Mouse (Mus musculus) cortical plate, adult 2 months (tissue): Measurements from ENCODE around the gene Gm12166. TPM values are rescaled to one million over a fixed set of nuclear protein-coding genes. Genes with fewer than 3 reads are reported as not detected.

Experiments
- H3K27ac ChIP-seq: fragments of 200-500 bp; 2 replicates; pipeline ENCODE4 v1.5.1; 2012; ENCODE audit warnings: low read length, control low read depth, inconsistent platforms; ENCODE audit not compliant: insufficient read depth
- H3K4me1 ChIP-seq: fragments of 200-500 bp; 2 replicates; pipeline ENCODE4 v1.6.1; 2011; ENCODE audit warnings: low read length; ENCODE audit not compliant: control insufficient read depth, insufficient read depth
- H3K4me3 ChIP-seq: fragments of 200-500 bp; 2 replicates; pipeline ENCODE4 v1.5.1; 2011; ENCODE audit warnings: mild to moderate bottlenecking, low read length, control low read depth; ENCODE audit not compliant: insufficient read depth
- CTCF ChIP-seq: fragments of 200-500 bp; IDR thresholded peaks from 2 replicates; pipeline ENCODE4 v1.5.1; 2011; ENCODE audit warnings: mild to moderate bottlenecking, control low read depth, low read length; ENCODE audit not compliant: insufficient read depth; ENCODE audit errors: extremely low read depth
- POLR2A ChIP-seq: fragments of 200-500 bp; IDR thresholded peaks from 2 replicates; pipeline ENCODE4 v1.6.1; 2011; ENCODE audit warnings: mild to moderate bottlenecking, low read length, control low read depth; ENCODE audit not compliant: insufficient read depth; ENCODE audit errors: extremely low read depth
- polyA plus RNA-seq: library from polyadenylated mRNA; depleted of rRNA; stranded (reverse); fragments of >200 nt; gene quantifications from 2 replicates; pipeline ENCODE4 v1.2.3, GENCODE M21; 2012

Gene Gm12166
- polyA plus RNA-seq, 1 experiment, result 6.8 TPM

DNA sequence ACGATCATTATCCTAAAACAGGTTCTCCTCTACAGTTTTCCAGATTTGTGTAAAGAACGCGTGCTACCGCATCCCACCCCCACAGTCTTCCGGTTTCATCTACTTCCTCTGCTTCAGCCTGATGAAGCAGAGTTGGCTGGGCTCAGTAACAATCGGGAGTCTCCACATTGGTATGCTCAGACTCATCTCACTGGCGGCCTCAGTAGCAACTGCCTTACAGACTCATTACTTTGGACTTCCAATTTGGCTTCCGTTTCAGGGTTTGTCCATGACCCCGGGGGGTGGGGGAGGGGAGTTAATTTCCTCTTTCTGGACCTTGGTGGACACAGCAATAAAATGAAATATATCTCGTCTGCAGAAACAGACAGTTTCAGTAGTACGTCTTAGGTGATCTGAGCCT lies 12.8 kb downstream of the Gm12166 start:
- Histone ChIP-seq H3K4me1 (no peaks in the 10 kb centered on the region), H3K27ac (no peak overlapping the region), H3K4me3 (peak overlapping the region; percentile 17; the same call in 1 of the 2 replicates)
- TF ChIP-seq POLR2A (no peak), CTCF (no peak)

DNA sequence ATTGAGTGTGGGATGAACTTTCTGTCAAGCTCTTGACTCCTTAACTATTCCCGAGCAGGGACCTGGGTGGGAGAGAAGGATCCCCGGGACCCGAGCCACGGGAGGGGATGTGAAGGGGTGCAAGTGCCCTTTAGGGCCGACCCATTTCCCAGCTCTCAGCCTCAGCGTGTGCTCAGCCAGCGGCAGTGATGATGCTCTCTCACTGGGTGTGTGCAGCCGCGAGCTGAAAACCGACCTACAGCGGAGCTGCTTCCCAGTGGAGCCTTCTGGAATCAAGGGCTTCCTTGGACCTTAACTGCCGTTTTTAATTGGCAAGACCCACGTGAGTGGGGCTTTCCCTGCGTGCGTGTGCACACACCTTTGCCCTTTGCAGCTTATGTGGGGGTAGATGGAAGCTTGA lies 13.2 kb downstream of the Gm12166 start:
- Histone ChIP-seq H3K4me1 (no peaks in the 10 kb centered on the region), H3K27ac (no peak overlapping the region), H3K4me3 (peak overlapping the region; percentile 17; the same call in 1 of the 2 replicates)
- no peak for TF ChIP-seq CTCF

DNA sequence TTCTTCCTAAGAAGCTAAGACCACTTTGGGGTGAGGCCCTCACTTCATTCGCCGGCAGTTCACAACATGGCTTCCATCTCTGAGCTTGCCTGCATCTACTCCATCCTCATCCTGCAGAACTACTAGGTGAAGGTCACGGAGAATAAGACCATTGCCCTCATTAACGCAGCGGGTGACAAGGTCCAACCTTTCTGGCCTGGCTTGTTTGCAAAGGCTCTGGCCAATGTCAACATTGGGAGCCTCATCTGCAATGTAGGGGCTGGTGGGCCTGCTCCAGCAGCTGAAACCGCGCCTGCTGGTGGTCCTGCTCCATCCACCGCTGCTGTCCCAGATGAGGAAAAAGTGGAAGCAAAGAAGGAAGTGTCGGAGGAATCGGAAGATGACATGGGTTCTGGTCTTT lies 15.7 kb downstream of the Gm12166 start:
- TF ChIP-seq POLR2A (no peak), CTCF (no peak)
- H3K4me3 ChIP-seq, result no peak overlapping the region
- H3K4me1 ChIP-seq, result no peaks in the 10 kb centered on the region
- no peak overlapping the region for H3K27ac ChIP-seq

DNA sequence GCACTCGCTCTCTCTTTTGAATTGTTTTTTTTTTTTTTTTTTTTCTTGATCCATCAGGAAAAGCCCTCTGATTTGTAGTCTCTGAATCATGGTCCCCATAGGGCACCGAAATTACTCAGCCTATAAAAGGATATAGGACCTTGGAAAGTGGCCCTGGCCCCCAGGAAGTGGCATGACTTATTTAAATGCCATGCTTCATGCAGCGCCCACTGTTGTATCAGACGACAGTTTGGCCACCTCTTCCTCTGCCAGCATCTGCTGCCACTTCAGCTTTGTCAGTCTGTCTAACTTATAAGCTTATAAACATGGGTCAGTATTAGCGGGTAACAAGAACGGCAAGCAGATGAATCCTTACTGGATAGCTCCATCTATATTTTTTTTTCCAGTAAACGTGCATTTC lies 19.2 kb downstream of the Gm12166 start:
- Histone ChIP-seq H3K4me1 (no peaks in the 10 kb centered on the region), H3K27ac (no peak overlapping the region), H3K4me3 (no peak overlapping the region)
- TF ChIP-seq CTCF, result no peak
- TF ChIP-seq POLR2A, result no peak

DNA sequence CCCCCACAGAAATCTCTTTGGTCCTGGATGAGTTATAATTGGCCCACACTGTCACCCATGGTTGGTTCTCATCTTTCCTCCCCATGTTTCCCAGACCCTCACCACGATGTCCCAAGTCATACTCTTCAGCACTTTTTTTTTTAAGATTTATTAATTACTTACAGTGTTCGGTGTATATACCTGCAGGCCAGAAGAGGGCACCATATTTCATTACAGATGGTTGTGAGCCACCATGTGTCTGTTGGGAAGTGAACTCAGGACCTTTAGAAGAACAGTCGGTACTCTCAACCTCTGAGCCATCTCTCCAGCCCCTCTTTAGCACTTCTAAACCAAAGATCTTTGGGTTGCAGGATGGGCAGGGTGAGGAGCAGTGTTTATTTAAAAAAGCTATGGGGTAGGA lies 20.7 kb downstream of the Gm12166 start:
- Histone ChIP-seq H3K27ac (no peak overlapping the region), H3K4me3 (no peak overlapping the region), H3K4me1 (no peaks in the 10 kb centered on the region)
- 0 out of 2 replicates have a peak, but pooled peaks have one; percentile 5 for TF ChIP-seq CTCF
- TF ChIP-seq POLR2A, result no peak

DNA sequence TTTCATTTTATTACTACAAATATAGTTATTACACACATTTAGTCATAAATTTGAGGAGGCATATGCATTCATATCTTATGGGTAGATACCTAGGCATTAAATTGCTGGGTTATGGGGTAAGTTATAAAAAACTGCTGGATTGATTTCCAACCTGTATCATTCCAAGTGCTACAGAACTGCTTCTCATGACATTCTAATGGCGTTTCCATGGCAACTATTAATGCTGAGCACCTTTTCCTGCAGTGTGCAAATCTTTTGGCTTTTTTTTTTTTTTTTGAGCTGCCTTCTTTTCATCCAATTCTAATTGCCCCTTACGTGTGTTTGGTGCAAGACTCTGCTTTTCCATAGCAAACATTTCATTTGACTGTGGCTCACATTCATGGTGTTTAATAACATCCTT lies 22.1 kb downstream of the Gm12166 start:
- no peaks in the 10 kb centered on the region for H3K4me1 ChIP-seq
- no peak for TF ChIP-seq CTCF
- TF ChIP-seq POLR2A, result no peak
- H3K27ac ChIP-seq, result no peak overlapping the region
- no peak overlapping the region for H3K4me3 ChIP-seq

DNA sequence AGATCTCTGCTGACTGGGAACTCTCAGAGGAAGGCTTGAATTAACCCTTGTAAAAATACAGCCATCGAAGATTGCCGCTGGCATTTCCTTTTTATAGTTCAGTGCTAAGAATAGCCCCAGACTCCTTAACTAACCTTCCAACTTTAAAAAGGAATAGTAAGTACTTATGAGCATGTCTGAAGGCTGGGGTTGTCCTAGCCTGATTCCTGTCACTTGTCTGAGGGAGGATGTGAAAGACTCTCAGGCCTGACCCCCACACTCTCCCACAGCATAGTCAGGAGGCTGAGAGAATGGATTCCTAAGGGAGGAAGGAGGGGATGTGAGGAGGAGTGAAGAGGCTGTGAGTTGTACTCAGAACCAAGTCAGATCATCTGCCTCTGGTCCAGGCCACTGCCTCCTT lies 22.6 kb downstream of the Gm12166 start:
- Histone ChIP-seq H3K4me3 (no peak overlapping the region), H3K4me1 (no peaks in the 10 kb centered on the region), H3K27ac (no peak overlapping the region)
- TF ChIP-seq CTCF (no peak), POLR2A (no peak)

DNA sequence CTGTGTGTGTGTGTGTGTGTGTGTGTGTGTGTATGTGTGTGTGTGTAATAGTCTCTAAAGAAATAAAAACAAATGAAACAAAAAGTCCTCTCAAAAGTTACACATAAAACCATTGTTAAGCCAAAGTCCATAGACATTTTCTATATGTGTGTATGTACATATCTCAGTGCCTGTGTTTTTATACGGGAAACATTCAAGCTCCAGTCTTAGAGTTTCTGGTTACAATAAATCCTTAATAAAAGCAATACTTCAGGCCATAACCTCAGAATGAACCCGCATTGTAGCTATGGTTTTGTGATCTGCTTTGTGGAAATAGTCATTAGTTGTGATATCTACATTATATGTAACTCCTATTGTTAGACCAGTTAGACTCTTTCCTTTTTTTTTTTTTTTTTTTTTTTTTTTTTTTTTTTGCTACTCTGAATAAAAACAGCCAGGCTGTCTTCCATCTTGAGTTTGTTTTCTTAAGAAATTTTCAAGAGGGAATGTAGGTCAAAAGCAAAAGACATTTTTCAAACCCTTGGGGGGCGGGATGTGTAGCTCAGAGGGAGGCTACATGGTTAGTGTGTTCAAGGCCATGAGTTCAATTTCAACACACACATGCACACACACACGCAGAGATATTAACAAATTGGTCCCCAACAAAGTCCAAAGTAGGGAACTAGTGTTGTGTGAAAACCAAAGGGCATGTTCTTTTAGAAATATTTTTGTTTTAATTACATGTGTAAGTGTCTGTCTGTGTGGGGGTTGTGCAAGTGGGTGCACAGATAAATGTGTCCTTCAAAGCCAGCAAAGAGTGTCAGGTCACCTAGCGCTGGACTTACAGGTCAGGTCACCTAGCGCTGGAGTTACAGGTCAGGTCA lies 23.9 kb downstream of the Gm12166 start:
- H3K27ac ChIP-seq, result no peak overlapping the region
- H3K4me1 ChIP-seq, result no peaks in the 10 kb centered on the region
- no peak overlapping the region for H3K4me3 ChIP-seq
- TF ChIP-seq CTCF (no peak), POLR2A (no peak)

DNA sequence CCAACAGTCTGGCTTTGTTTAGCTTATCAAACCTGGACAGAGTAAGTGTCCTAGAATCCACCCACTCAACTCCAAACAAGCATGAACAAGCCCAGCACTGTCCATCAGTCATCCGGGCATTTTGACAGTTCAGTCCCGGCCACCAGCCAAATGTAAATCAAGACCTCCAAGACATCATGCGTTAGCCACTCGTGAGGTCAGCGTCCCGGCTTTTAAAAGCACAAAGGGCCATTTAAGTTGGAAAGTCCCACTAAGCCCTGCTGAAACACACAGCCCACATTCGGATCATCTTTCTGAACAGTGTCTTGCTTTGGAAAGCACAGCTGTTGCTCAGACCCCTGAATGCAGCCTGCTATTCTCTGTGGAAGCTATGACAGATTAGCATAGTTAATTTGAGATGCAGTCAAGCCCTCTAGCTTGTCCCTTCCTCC lies 26.1 kb downstream of the Gm12166 start:
- Histone ChIP-seq H3K4me3 (no peak overlapping the region), H3K27ac (no peak overlapping the region), H3K4me1 (no peaks in the 10 kb centered on the region)
- TF ChIP-seq CTCF (no peak), POLR2A (no peak)

DNA sequence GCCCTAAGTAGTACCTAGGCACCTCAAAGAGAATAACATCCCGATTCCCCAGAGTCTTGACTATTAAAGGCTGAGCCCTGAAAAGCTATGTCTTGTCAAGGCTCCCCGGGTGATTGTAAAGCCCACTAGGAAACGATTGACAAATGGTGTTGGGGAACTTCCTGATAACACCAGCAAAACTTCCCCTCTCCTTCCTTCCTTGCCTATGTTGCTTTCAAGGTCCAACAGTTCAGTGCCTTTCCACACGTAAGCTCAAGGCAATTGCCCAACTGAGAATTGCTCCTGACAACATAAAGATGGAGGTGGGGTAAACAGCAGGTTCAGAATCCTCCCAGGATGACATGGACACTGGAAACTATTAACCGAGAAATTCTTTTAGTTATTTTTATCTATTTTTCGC lies 29.1 kb downstream of the Gm12166 start:
- no peak for TF ChIP-seq CTCF
- no peak for TF ChIP-seq POLR2A
- H3K4me3 ChIP-seq, result no peak overlapping the region
- H3K4me1 ChIP-seq, result no peaks in the 10 kb centered on the region

More for the DNA sequence above, 29.1 kb downstream of the Gm12166 start:
- H3K27ac ChIP-seq, result no peak overlapping the region
